ENCODE assay signal across 8 mouse cellular contexts in genomic region chr8:104541515-104541880, GRCm38 (mm10). TPM values are rescaled to one million over a fixed set of nuclear protein-coding genes. Genes with fewer than 3 reads are reported as not detected.
DNase-seq lines count a peak whose midpoint lies in the region; ATAC-seq and TF ChIP-seq lines count a peak whose summit lies in the region.

No protein-coding gene starts in this region.

- no peaks in the 10 kb centered on the region for H3K79me2 ChIP-seq in myocyte (ENCODE audit: control insufficient read depth, insufficient read depth)

- H3K4me3 ChIP-seq in kidney, postnatal 0 days (replicated peaks; ENCODE audit: low read depth, low read length), result peak overlapping the region; percentile 46
- H3K4me3 ChIP-seq in embryonic fibroblast, embryonic 13.5 days (ENCODE audit: insufficient read depth, low read length), result peak overlapping the region; percentile 14; the same call in 1 of the 2 replicates
- H3K4me3 ChIP-seq in intestine, embryonic 16.5 days (ENCODE audit: low read length), result peak overlapping the region; percentile 58
- H3K4me3 ChIP-seq in myocyte, result no peak overlapping the region

- intact Hi-C loops in left cerebral cortex, postnatal 25 days (cut with DNase I), result no loop called here

- H3K9me3 ChIP-seq in kidney, postnatal 0 days (replicated peaks; ENCODE audit: low read length), result no peaks in the 10 kb centered on the region
- no peaks in the 10 kb centered on the region for H3K9me3 ChIP-seq in intestine, embryonic 16.5 days (ENCODE audit: control insufficient read depth, low read length)

- no peak overlapping the region for H3ac ChIP-seq in myocyte (ENCODE audit: control insufficient read depth, insufficient read length)

- peak overlapping the region; percentile 84 for H3K4me2 ChIP-seq in kidney, postnatal 0 days (ENCODE audit: low read length)
- peak overlapping the region; percentile 99 for H3K4me2 ChIP-seq in intestine, embryonic 16.5 days (ENCODE audit: low read depth, low read length)
- peak overlapping the region; percentile 56 for H3K4me2 ChIP-seq in myocyte (ENCODE audit: low read depth)

- peaks cover 31% of the 10 kb centered on the region for H3K27me3 ChIP-seq in kidney, postnatal 0 days (ENCODE audit: insufficient read depth, low read length)
- H3K27me3 ChIP-seq in intestine, embryonic 16.5 days (replicated peaks; ENCODE audit: control insufficient read depth, insufficient read depth, low read length), result peaks cover 48% of the 10 kb centered on the region
- peaks cover 31% of the 10 kb centered on the region for H3K27me3 ChIP-seq in myocyte (ENCODE audit: control insufficient read depth, insufficient read depth, insufficient read length)

- no peak overlapping the region for H3K27ac ChIP-seq in kidney, postnatal 0 days
- no peak overlapping the region for H3K27ac ChIP-seq in embryonic fibroblast, embryonic 13.5 days (ENCODE audit: insufficient read depth, low read length)
- H3K27ac ChIP-seq in intestine, embryonic 16.5 days (ENCODE audit: low read length), result no peak overlapping the region

- DNase-seq in kidney, postnatal 0 days (ENCODE audit: low spot score), result no peak
- no peak for DNase-seq in kidney, postnatal 14 days
- no peak for DNase-seq in layer of hippocampus, postnatal 14 days (ENCODE audit: low spot score in 2 of 2)
- DNase-seq in cerebellum, adult 9-10 months, result no peak
- no peak for DNase-seq in left cerebral cortex, postnatal 25 days (ENCODE audit: low spot score in 2 of 2)

- no peaks in the 10 kb centered on the region for H3K4me1 ChIP-seq in kidney, postnatal 0 days (replicated peaks; ENCODE audit: insufficient read depth, low read length)
- no peaks in the 10 kb centered on the region; the same call in 1 of the 2 replicates for H3K4me1 ChIP-seq in embryonic fibroblast, embryonic 13.5 days (ENCODE audit: control insufficient read depth, insufficient read depth, low read length)
- H3K4me1 ChIP-seq in intestine, embryonic 16.5 days (ENCODE audit: control insufficient read depth, insufficient read depth, low read length), result peaks cover 9% of the 10 kb centered on the region; the same call in 1 of the 2 replicates

- 16% methylated on average over 8 of the region's 8 CpGs for WGBS in kidney, postnatal 0 days
- whole genome bisulfite sequencing in intestine, embryonic 16.5 days, result 12% methylated on average over 8 of the region's 8 CpGs

- TF ChIP-seq CTCF in kidney, postnatal 0 days (IDR thresholded peaks at IDR 0.05; ENCODE audit: low read depth), result no peak
- TF ChIP-seq CTCF in embryonic fibroblast, embryonic 13.5 days (IDR thresholded peaks at IDR 0.05; ENCODE audit: borderline replicate concordance, insufficient read depth, low read length), result no peak

- no peak overlapping the region for H3K9ac ChIP-seq in kidney, postnatal 0 days (ENCODE audit: low read depth, low read length)
- peak overlapping the region; percentile 61; the same call in 1 of the 2 replicates for H3K9ac ChIP-seq in intestine, embryonic 16.5 days (ENCODE audit: low read depth, low read length)

- no peak for ATAC-seq in kidney, postnatal 0 days (replicated peaks; ENCODE audit: low FRiP score, low read depth)
- ATAC-seq in intestine, embryonic 16.5 days, result no peak

- TF ChIP-seq POLR2A in embryonic fibroblast, embryonic 13.5 days (IDR thresholded peaks at IDR 0.05; ENCODE audit: low read depth, low read length), result no peak
- TF ChIP-seq POLR2A in myocyte (IDR thresholded peaks at IDR 0.05; ENCODE audit: insufficient read length, low read depth), result no peak

- H3K36me3 ChIP-seq in kidney, postnatal 0 days (ENCODE audit: insufficient read depth, low read length), result no peaks in the 10 kb centered on the region
- no peaks in the 10 kb centered on the region for H3K36me3 ChIP-seq in intestine, embryonic 16.5 days (ENCODE audit: control insufficient read depth, insufficient read depth, low read length)
- H3K36me3 ChIP-seq in myocyte (ENCODE audit: control insufficient read depth, insufficient read depth), result no peaks in the 10 kb centered on the region

TF ChIP-seq in myocyte, 11 proteins besides CTCF, POLR2A, EP300 and RAD21:
- TF ChIP-seq TCF12 (IDR thresholded peaks at IDR 0.05; ENCODE audit: insufficient read depth, poor library complexity, severe bottlenecking), result no peak
- no peak for TF ChIP-seq POLR2AphosphoS2 (IDR thresholded peaks at IDR 0.05; ENCODE audit: insufficient read length, low read depth)
- no peak for TF ChIP-seq TCF3 (IDR thresholded peaks at IDR 0.05; ENCODE audit: insufficient read length, low read depth)
- TF ChIP-seq SRF (IDR thresholded peaks at IDR 0.05; ENCODE audit: control insufficient read depth, insufficient read length, low read depth), result no peak
- no peak for TF ChIP-seq E2F4 (IDR thresholded peaks at IDR 0.05; ENCODE audit: insufficient read depth)
- no peak for TF ChIP-seq CEBPB (IDR thresholded peaks at IDR 0.05; ENCODE audit: insufficient read depth, poor library complexity, severe bottlenecking)
- TF ChIP-seq MYOD1 (IDR thresholded peaks at IDR 0.05; ENCODE audit: control insufficient read depth in 1 of 3, insufficient read length in 2 of 3, low read depth in 2 of 3), result no peak
- no peak for TF ChIP-seq MYOG (IDR thresholded peaks at IDR 0.05; ENCODE audit: control insufficient read depth in 1 of 3, insufficient read depth in 1 of 3, insufficient read length in 2 of 3, low read depth in 2 of 3)
- no peak for TF ChIP-seq REST (IDR thresholded peaks at IDR 0.05; ENCODE audit: insufficient read depth, insufficient read length)
- TF ChIP-seq MAX (IDR thresholded peaks at IDR 0.05; ENCODE audit: low read depth), result no peak
- no peak for TF ChIP-seq USF1 (IDR thresholded peaks at IDR 0.05; ENCODE audit: low read depth)

RNA-seq across cellular contexts. Expression of gene Car7, which starts 7.0 kb away (rescaled TPM):
- 5.2 and 5.8 TPM in 2 replicates for polyA plus RNA-seq in kidney, postnatal 0 days (2015; fragmentation: Nextera tagmentation; extraction: Ambion mirVana)
- polyA plus RNA-seq in embryonic fibroblast, embryonic 13.5 days (2011; ENCODE audit: insufficient read length, low read depth, missing spikeins), result 0.58 and 0.84 TPM in 2 replicates
- polyA plus RNA-seq in intestine, embryonic 16.5 days (2015; fragmentation: Nextera tagmentation; extraction: Ambion mirVana), result 1.2 and 1.4 TPM in 2 replicates
- polyA plus RNA-seq in myocyte (2012; fragmentation: generic; extraction: Trizol), result 0.64 TPM
- 10 to 100 TPM; 15.8 to 20.4 TPM for total RNA-seq in layer of hippocampus, postnatal 14 days (2021)
- total RNA-seq in left cerebral cortex, postnatal 25 days (2021), result 10 to 100 TPM; 28.9 to 30.7 TPM

RNA-seq across cellular contexts. Expression of gene Nae1, which starts 7.1 kb away (rescaled TPM):
- 87.8 and 91.8 TPM in 2 replicates for polyA plus RNA-seq in kidney, postnatal 0 days (2015; fragmentation: Nextera tagmentation; extraction: Ambion mirVana)
- polyA plus RNA-seq in embryonic fibroblast, embryonic 13.5 days (2011; ENCODE audit: insufficient read length, low read depth, missing spikeins), result 69.9 and 85.6 TPM in 2 replicates
- polyA plus RNA-seq in intestine, embryonic 16.5 days (2015; fragmentation: Nextera tagmentation; extraction: Ambion mirVana), result 61.2 and 71.3 TPM in 2 replicates
- 15.4 TPM for polyA plus RNA-seq in myocyte (2012; fragmentation: generic; extraction: Trizol)
- total RNA-seq in layer of hippocampus, postnatal 14 days (2021), result 10 to 100 TPM; 43.4 to 47.5 TPM
- total RNA-seq in left cerebral cortex, postnatal 25 days (2021), result 10 to 100 TPM; 44.5 to 50.5 TPM

RNA-seq across cellular contexts. Expression of gene Terb1, which starts 31.8 kb away (rescaled TPM):
- polyA plus RNA-seq in kidney, postnatal 0 days (2015; fragmentation: Nextera tagmentation; extraction: Ambion mirVana), result 0.52 and 0.54 TPM in 2 replicates
- 0.25 and 0.33 TPM in 2 replicates for polyA plus RNA-seq in embryonic fibroblast, embryonic 13.5 days (2011; ENCODE audit: insufficient read length, low read depth, missing spikeins)
- 0.07 and 0.21 TPM in 2 replicates for polyA plus RNA-seq in intestine, embryonic 16.5 days (2015; fragmentation: Nextera tagmentation; extraction: Ambion mirVana)
- polyA plus RNA-seq in myocyte (2012; fragmentation: generic; extraction: Trizol), result not detected
- under 1 TPM; 0.60 to 0.79 TPM for total RNA-seq in layer of hippocampus, postnatal 14 days (2021)
- total RNA-seq in left cerebral cortex, postnatal 25 days (2021), result 1 to 10 TPM; 1.9 to 2.3 TPM

RNA-seq across cellular contexts. Expression of gene Pdp2, which starts 49.8 kb away (rescaled TPM):
- 12.6 and 14.5 TPM in 2 replicates for polyA plus RNA-seq in kidney, postnatal 0 days (2015; fragmentation: Nextera tagmentation; extraction: Ambion mirVana)
- 4.0 and 5.1 TPM in 2 replicates for polyA plus RNA-seq in embryonic fibroblast, embryonic 13.5 days (2011; ENCODE audit: insufficient read length, low read depth, missing spikeins)
- polyA plus RNA-seq in intestine, embryonic 16.5 days (2015; fragmentation: Nextera tagmentation; extraction: Ambion mirVana), result 18.2 and 18.4 TPM in 2 replicates
- polyA plus RNA-seq in myocyte (2012; fragmentation: generic; extraction: Trizol), result 2.3 TPM
- total RNA-seq in layer of hippocampus, postnatal 14 days (2021), result 1 to 10 TPM; 8.4 to 9.3 TPM
- total RNA-seq in left cerebral cortex, postnatal 25 days (2021), result 1 to 10 TPM; 7.6 to 8.4 TPM
